Mouse (Mus musculus): ENCODE data around the gene Gata3.

GRCm38 (mm10) chr2:9873757-9874156 lies 16.1 kb downstream of the Gata3 start:
- TF ChIP-seq USF2 (conservative IDR thresholded peaks at IDR 0.05; ENCODE audit: low read depth, low read length) (no peak), EP300 (IDR thresholded peaks at IDR 0.05; ENCODE audit: low read length) (no peak), POLR2A (IDR thresholded peaks at IDR 0.05; ENCODE audit: low read depth, low read length) (no peak), CTCF (conservative IDR thresholded peaks at IDR 0.05 in 1 of 2, IDR thresholded peaks at IDR 0.05 in 1 of 2; ENCODE audit: low read depth in 2 of 2, low read length in 2 of 2) (no peak), TBP (conservative IDR thresholded peaks at IDR 0.05; ENCODE audit: low read depth, low read length) (no peak), CHD2 (IDR thresholded peaks at IDR 0.05; ENCODE audit: low read length) (no peak), POLR2AphosphoS2 (IDR thresholded peaks at IDR 0.05; ENCODE audit: low read depth, low read length) (no peak), SIN3A (IDR thresholded peaks at IDR 0.05; ENCODE audit: low read length) (no peak)

Measured in CH12.LX (cell line).